Mouse (Mus musculus) megakaryocyte, embryonic 14.5 days (primary cell): ENCODE data around the gene Tmem234.

Experiments used
- FLI1 ChIP-seq: IDR thresholded peaks from 2 replicates; pipeline ENCODE4 v1.6.1; 2012; ENCODE audit warnings: low read length, inconsistent platforms, mixed read lengths
- GATA1 ChIP-seq: IDR thresholded peaks from 3 replicates; pipeline ENCODE4 v1.6.1; 2012; ENCODE audit warnings: mixed read lengths, low read length, inconsistent platforms, borderline replicate concordance

DNA sequence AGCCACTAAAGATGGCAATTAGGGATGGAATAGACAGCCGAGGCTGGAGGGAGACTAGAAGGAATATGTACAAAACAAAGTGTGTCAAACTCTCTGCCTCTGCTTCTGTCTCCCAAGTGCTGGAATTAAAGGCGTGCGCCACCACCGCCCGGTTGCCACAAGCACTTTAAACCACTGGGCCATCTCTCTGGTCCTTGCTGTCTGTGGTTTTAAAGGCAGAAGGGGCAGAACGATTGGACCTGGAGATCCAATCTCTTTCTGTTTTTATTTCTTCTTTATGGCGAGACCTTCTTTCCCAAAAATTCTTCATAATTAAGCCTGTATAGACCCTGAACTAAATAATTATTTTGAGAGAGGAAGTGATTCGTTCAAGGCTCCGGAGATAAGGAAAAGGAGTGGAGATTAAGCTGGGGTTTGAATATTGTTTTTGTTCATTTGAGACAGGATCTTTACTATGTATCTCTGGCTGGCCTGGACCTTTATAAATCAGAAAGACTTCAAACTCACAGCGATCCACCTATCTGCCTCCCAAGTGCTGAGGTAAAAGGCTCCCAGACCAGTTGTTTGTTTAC lies 72.5 kb downstream of the Tmem234 start:
- TF ChIP-seq GATA1: no peak
- no peak for TF ChIP-seq FLI1
